Mouse (Mus musculus): Measurements from ENCODE around the gene Fut7. TPM values are rescaled to one million over a fixed set of nuclear protein-coding genes. Genes with fewer than 3 reads are reported as not detected.

Gene Fut7
- polyA plus RNA-seq, 1 experiment from 2014 or later: 0.08 TPM

- WGBS: 87% methylated on average over 5 of the region's 5 CpGs
- peaks cover 8% of the 10 kb centered on the region; the same call in 1 of the 2 replicates for H3K27me3 ChIP-seq
- H3K4me3 ChIP-seq: no peak overlapping the region
- no peak overlapping the region for H3K9ac ChIP-seq
- H3K36me3 ChIP-seq: no peaks in the 10 kb centered on the region
- H3K4me1 ChIP-seq (replicated peaks): peaks cover 37% of the 10 kb centered on the region
- no peak for ATAC-seq (ENCODE audit: low FRiP score, low read depth)
- H3K4me2 ChIP-seq: no peak overlapping the region
- no peaks in the 10 kb centered on the region for H3K9me3 ChIP-seq
- H3K27ac ChIP-seq (replicated peaks): no peak overlapping the region
Measured at GRCm38 (mm10) chr2:25427256-25427655, 4.2 kb downstream of the Fut7 start.

GRCm38 (mm10) chr2:25428442-25429236 is 5.6 kb downstream of the Fut7 start, which contains the start of gene Abca2:
TSS of gene Abca2 (plus strand) at chr2:25428703.
- Histone ChIP-seq H3K27ac (replicated peaks) (peak within 1 kb of the TSS; percentile 91), H3K27me3 (peaks cover 5% of the 10 kb centered on the region; the same call in 1 of the 2 replicates), H3K36me3 (no peaks in the 10 kb centered on the region; the same call in 1 of the 2 replicates), H3K4me2 (peak within 1 kb of the TSS; percentile 77), H3K4me3 (peak within 1 kb of the TSS; percentile 72), H3K9me3 (no peaks in the 10 kb centered on the region), H3K9ac (peak within 1 kb of the TSS; percentile 88), H3K4me1 (replicated peaks) (peaks cover 38% of the 10 kb centered on the region)
- ATAC-seq (ENCODE audit: low FRiP score, low read depth): peak; percentile 84
- under 1% methylated on average over 65 of the region's 89 CpGs for WGBS

GRCm38 (mm10) chr2:25429435-25430180 is 6.5 kb downstream of the Fut7 start:
- 62% methylated on average over 5 of the region's 5 CpGs for WGBS
- Histone ChIP-seq H3K4me1 (replicated peaks) (peaks cover 38% of the 10 kb centered on the region), H3K27me3 (0 out of 2 replicates have a peak, but pooled peaks cover 2% of the 10 kb centered on the region), H3K27ac (replicated peaks) (peak overlapping the region; percentile 91; the same call in 1 of the 2 replicates), H3K4me3 (peak overlapping the region; percentile 72), H3K36me3 (peaks cover 4% of the 10 kb centered on the region; the same call in 1 of the 2 replicates), H3K9ac (peak overlapping the region; percentile 88), H3K9me3 (no peaks in the 10 kb centered on the region), H3K4me2 (peak overlapping the region; percentile 77)
- ATAC-seq (ENCODE audit: low FRiP score, low read depth): no peak

GRCm38 (mm10) chr2:25430395-25431233 is 7.5 kb downstream of the Fut7 start:
- Histone ChIP-seq H3K4me1 (replicated peaks) (peaks cover 38% of the 10 kb centered on the region), H3K9ac (no peak overlapping the region), H3K27ac (replicated peaks) (no peak overlapping the region), H3K27me3 (no peaks in the 10 kb centered on the region), H3K4me2 (peak overlapping the region; percentile 77), H3K4me3 (peak overlapping the region; percentile 10; the same call in 1 of the 2 replicates), H3K36me3 (peaks cover 11% of the 10 kb centered on the region), H3K9me3 (no peaks in the 10 kb centered on the region)
- no peak for ATAC-seq (ENCODE audit: low FRiP score, low read depth)
- WGBS: 41% methylated on average over 17 of the region's 17 CpGs

- Histone ChIP-seq H3K27me3 (no peaks in the 10 kb centered on the region), H3K4me3 (0 out of 2 replicates have a peak overlapping the region, but pooled peaks have one; percentile 10), H3K9me3 (no peaks in the 10 kb centered on the region), H3K27ac (replicated peaks) (no peak overlapping the region), H3K4me1 (replicated peaks) (peaks cover 38% of the 10 kb centered on the region), H3K36me3 (peaks cover 18% of the 10 kb centered on the region), H3K4me2 (peak overlapping the region; percentile 77), H3K9ac (no peak overlapping the region)
- no peak for ATAC-seq (ENCODE audit: low FRiP score, low read depth)
- WGBS: 35% methylated on average over 6 of the region's 6 CpGs
Measured at GRCm38 (mm10) chr2:25431308-25431855, 8.3 kb downstream of the Fut7 start.

- Histone ChIP-seq H3K4me2 (no peak overlapping the region), H3K27ac (replicated peaks) (no peak overlapping the region), H3K4me1 (replicated peaks) (peaks cover 38% of the 10 kb centered on the region), H3K4me3 (no peak overlapping the region), H3K9me3 (no peaks in the 10 kb centered on the region), H3K9ac (no peak overlapping the region), H3K36me3 (peaks cover 29% of the 10 kb centered on the region), H3K27me3 (no peaks in the 10 kb centered on the region)
- no peak for ATAC-seq (ENCODE audit: low FRiP score, low read depth)
- 78% methylated on average over 11 of the region's 11 CpGs for WGBS
Measured at GRCm38 (mm10) chr2:25432326-25433098, 9.4 kb downstream of the Fut7 start.

GRCm38 (mm10) chr2:25433101-25433500 is 10.0 kb downstream of the Fut7 start:
- no peak for ATAC-seq (ENCODE audit: low FRiP score, low read depth)
- Histone ChIP-seq H3K4me2 (no peak overlapping the region), H3K4me1 (replicated peaks) (peaks cover 38% of the 10 kb centered on the region), H3K9me3 (no peaks in the 10 kb centered on the region), H3K27ac (replicated peaks) (no peak overlapping the region), H3K36me3 (peaks cover 35% of the 10 kb centered on the region), H3K27me3 (no peaks in the 10 kb centered on the region), H3K4me3 (no peak overlapping the region), H3K9ac (no peak overlapping the region)
- WGBS: 93% methylated on average over 17 of the region's 17 CpGs

- no peaks in the 10 kb centered on the region for H3K9me3 ChIP-seq
- 87% methylated on average over 8 of the region's 8 CpGs for WGBS
- no peak overlapping the region for H3K27ac ChIP-seq (replicated peaks)
- H3K9ac ChIP-seq: no peak overlapping the region
- H3K4me1 ChIP-seq (replicated peaks): peaks cover 31% of the 10 kb centered on the region
- no peaks in the 10 kb centered on the region for H3K27me3 ChIP-seq
- H3K4me3 ChIP-seq: no peak overlapping the region
- ATAC-seq (ENCODE audit: low FRiP score, low read depth): no peak
- peaks cover 46% of the 10 kb centered on the region for H3K36me3 ChIP-seq
- no peak overlapping the region for H3K4me2 ChIP-seq
Measured at GRCm38 (mm10) chr2:25434292-25434691, 11.2 kb downstream of the Fut7 start.

GRCm38 (mm10) chr2:25436286-25436820 is 13.3 kb downstream of the Fut7 start:
- Histone ChIP-seq H3K4me1 (replicated peaks) (peaks cover 10% of the 10 kb centered on the region), H3K9ac (no peak overlapping the region), H3K4me2 (no peak overlapping the region), H3K27ac (replicated peaks) (no peak overlapping the region), H3K9me3 (no peaks in the 10 kb centered on the region), H3K4me3 (no peak overlapping the region), H3K27me3 (no peaks in the 10 kb centered on the region), H3K36me3 (peaks cover 64% of the 10 kb centered on the region)
- WGBS: 97% methylated on average over 10 of the region's 10 CpGs
- no peak for ATAC-seq (ENCODE audit: low FRiP score, low read depth)

- H3K4me1 ChIP-seq (replicated peaks): no peaks in the 10 kb centered on the region
- H3K27ac ChIP-seq (replicated peaks): no peak overlapping the region
- no peaks in the 10 kb centered on the region for H3K9me3 ChIP-seq
- H3K27me3 ChIP-seq: no peaks in the 10 kb centered on the region
- H3K9ac ChIP-seq: no peak overlapping the region
- WGBS: 85% methylated on average over 20 of the region's 20 CpGs
- H3K36me3 ChIP-seq: peaks cover 94% of the 10 kb centered on the region
- H3K4me2 ChIP-seq: no peak overlapping the region
- H3K4me3 ChIP-seq: no peak overlapping the region
- no peak for ATAC-seq (ENCODE audit: low FRiP score, low read depth)
Measured at GRCm38 (mm10) chr2:25441067-25441466, 18.0 kb downstream of the Fut7 start.

Data from hindbrain, embryonic 15.5 days (tissue).